Mouse (Mus musculus): ENCODE results near the gene Mindy2. TPM values are rescaled to one million over a fixed set of nuclear protein-coding genes. Genes with fewer than 3 reads are reported as not detected.

Gene Mindy2
- total and polyA plus RNA-seq, 2 experiments from 2014 or later: 19.9 to 44.1 TPM

GRCm38 (mm10) chr9:70590775-70591174, 66.2 kb downstream of the Mindy2 start:
- DNase-seq (ENCODE audit: low spot score) (no peak), ATAC-seq (ENCODE audit: low FRiP score) (no peak)
- Histone ChIP-seq H3K4me3 (ENCODE audit: low read depth, low read length) (no peak overlapping the region), H3K9me3 (ENCODE audit: low read length) (no peaks in the 10 kb centered on the region), H3K27me3 (ENCODE audit: insufficient read depth, low read length) (no peaks in the 10 kb centered on the region), H3K27ac (ENCODE audit: low read depth, low read length) (no peak overlapping the region), H3K4me2 (ENCODE audit: low read depth, low read length, poor library complexity, severe bottlenecking) (no peak overlapping the region), H3K9ac (replicated peaks; ENCODE audit: low read length, poor library complexity, severe bottlenecking) (no peak overlapping the region), H3K4me1 (ENCODE audit: insufficient read depth, low read length) (no peaks in the 10 kb centered on the region), H3K36me3 (ENCODE audit: insufficient read depth, low read length) (peaks cover 67% of the 10 kb centered on the region)
- no peak for TF ChIP-seq CTCF (IDR thresholded peaks at IDR 0.05)
- WGBS: 93% methylated on average over 4 of the region's 4 CpGs

- Histone ChIP-seq H3K9ac (replicated peaks; ENCODE audit: low read length, poor library complexity, severe bottlenecking) (no peak overlapping the region), H3K9me3 (ENCODE audit: low read length) (no peaks in the 10 kb centered on the region), H3K36me3 (ENCODE audit: insufficient read depth, low read length) (peaks cover 64% of the 10 kb centered on the region), H3K4me3 (ENCODE audit: low read depth, low read length) (no peak overlapping the region), H3K27ac (ENCODE audit: low read depth, low read length) (no peak overlapping the region), H3K27me3 (ENCODE audit: insufficient read depth, low read length) (no peaks in the 10 kb centered on the region), H3K4me1 (ENCODE audit: insufficient read depth, low read length) (no peaks in the 10 kb centered on the region), H3K4me2 (ENCODE audit: low read depth, low read length, poor library complexity, severe bottlenecking) (no peak overlapping the region)
- DNase-seq (ENCODE audit: low spot score) (no peak), ATAC-seq (ENCODE audit: low FRiP score) (no peak)
- WGBS: 98% methylated on average over 5 of the region's 5 CpGs
- TF ChIP-seq CTCF (IDR thresholded peaks at IDR 0.05): no peak
These were observed 69.8 kb downstream of the Mindy2 start for GRCm38 (mm10) chr9:70587171-70587570.

GRCm38 (mm10) chr9:70585172-70585571, 71.8 kb downstream of the Mindy2 start:
- peaks cover 58% of the 10 kb centered on the region for H3K36me3 ChIP-seq (ENCODE audit: insufficient read depth, low read length)
- no peak overlapping the region for H3K9ac ChIP-seq (replicated peaks; ENCODE audit: low read length, poor library complexity, severe bottlenecking)
- H3K27ac ChIP-seq (ENCODE audit: low read depth, low read length): no peak overlapping the region
- TF ChIP-seq CTCF (IDR thresholded peaks at IDR 0.05): no peak
- no peaks in the 10 kb centered on the region for H3K4me1 ChIP-seq (ENCODE audit: insufficient read depth, low read length)
- no peak for ATAC-seq (ENCODE audit: low FRiP score)
- no peaks in the 10 kb centered on the region for H3K9me3 ChIP-seq (ENCODE audit: low read length)
- no peak for DNase-seq (ENCODE audit: low spot score)
- H3K27me3 ChIP-seq (ENCODE audit: insufficient read depth, low read length): no peaks in the 10 kb centered on the region
- no peak overlapping the region for H3K4me3 ChIP-seq (ENCODE audit: low read depth, low read length)
- no peak overlapping the region for H3K4me2 ChIP-seq (ENCODE audit: low read depth, low read length, poor library complexity, severe bottlenecking)
- 94% methylated on average over 5 of the region's 5 CpGs for WGBS

DNA sequence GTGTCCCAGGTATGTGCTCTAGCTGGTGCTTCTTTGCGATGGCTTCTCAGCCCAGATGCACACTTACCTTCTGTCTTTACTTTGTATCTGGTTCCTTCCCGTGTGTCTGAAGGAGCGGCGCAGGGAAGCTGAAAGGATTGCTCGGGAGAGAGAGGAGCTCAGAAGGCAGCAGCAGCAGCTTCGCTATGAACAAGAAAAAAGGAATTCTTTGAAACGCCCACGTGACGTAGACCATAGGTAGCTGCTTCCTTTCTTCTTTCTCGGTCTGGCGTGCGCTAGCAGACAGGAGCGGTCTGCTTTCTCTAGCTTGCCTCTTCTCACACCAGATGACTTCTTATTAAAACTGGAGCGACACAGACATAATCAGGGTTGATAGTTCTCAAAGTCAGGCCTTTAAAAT, 72.3 kb downstream of the Mindy2 start:
- TF ChIP-seq CTCF (IDR thresholded peaks at IDR 0.05): no peak

DNA sequence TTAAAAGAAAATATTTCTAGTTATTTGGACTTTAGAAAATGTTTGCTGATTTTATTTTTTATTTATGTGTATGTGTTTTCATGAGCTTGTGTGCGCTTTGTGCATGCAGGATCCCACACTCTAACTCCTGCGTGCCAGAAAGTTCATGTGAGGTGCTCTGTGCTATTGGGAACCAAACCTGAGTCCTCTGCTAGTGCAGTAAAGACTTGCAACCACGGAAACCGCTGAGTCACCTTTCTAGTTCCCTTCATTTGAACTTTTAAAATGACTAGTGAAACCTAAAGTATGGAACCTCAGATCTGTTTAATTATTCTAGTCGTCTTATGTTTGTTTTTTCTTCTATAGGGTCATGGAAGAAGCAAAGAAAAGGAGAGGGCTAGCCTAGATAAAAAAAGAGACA, 76.0 kb downstream of the Mindy2 start:
- H3K4me1 ChIP-seq (ENCODE audit: insufficient read depth, low read length): no peaks in the 10 kb centered on the region
- 93% methylated on average over 5 of the region's 5 CpGs for WGBS
- H3K9me3 ChIP-seq (ENCODE audit: low read length): no peaks in the 10 kb centered on the region
- peaks cover 32% of the 10 kb centered on the region; the same call in 1 of the 2 replicates for H3K36me3 ChIP-seq (ENCODE audit: insufficient read depth, low read length)
- H3K4me2 ChIP-seq (ENCODE audit: low read depth, low read length, poor library complexity, severe bottlenecking): no peak overlapping the region
- H3K27ac ChIP-seq (ENCODE audit: low read depth, low read length): no peak overlapping the region
- no peaks in the 10 kb centered on the region for H3K27me3 ChIP-seq (ENCODE audit: insufficient read depth, low read length)
- no peak overlapping the region for H3K4me3 ChIP-seq (ENCODE audit: low read depth, low read length)
- TF ChIP-seq CTCF (IDR thresholded peaks at IDR 0.05): no peak
- ATAC-seq (ENCODE audit: low FRiP score) (no peak), DNase-seq (ENCODE audit: low spot score) (no peak)
- no peak overlapping the region for H3K9ac ChIP-seq (replicated peaks; ENCODE audit: low read length, poor library complexity, severe bottlenecking)

More for the DNA sequence above, 72.3 kb downstream of the Mindy2 start:
- WGBS: 87% methylated on average over 14 of the region's 14 CpGs
- H3K36me3 ChIP-seq (ENCODE audit: insufficient read depth, low read length): peaks cover 61% of the 10 kb centered on the region
- H3K4me2 ChIP-seq (ENCODE audit: low read depth, low read length, poor library complexity, severe bottlenecking): no peak overlapping the region
- no peaks in the 10 kb centered on the region for H3K27me3 ChIP-seq (ENCODE audit: insufficient read depth, low read length)
- ATAC-seq (ENCODE audit: low FRiP score) (no peak), DNase-seq (ENCODE audit: low spot score) (no peak)
- H3K9me3 ChIP-seq (ENCODE audit: low read length): no peaks in the 10 kb centered on the region
- no peak overlapping the region for H3K27ac ChIP-seq (ENCODE audit: low read depth, low read length)
- H3K4me1 ChIP-seq (ENCODE audit: insufficient read depth, low read length): no peaks in the 10 kb centered on the region
- H3K9ac ChIP-seq (replicated peaks; ENCODE audit: low read length, poor library complexity, severe bottlenecking): no peak overlapping the region
- H3K4me3 ChIP-seq (ENCODE audit: low read depth, low read length): no peak overlapping the region

DNA sequence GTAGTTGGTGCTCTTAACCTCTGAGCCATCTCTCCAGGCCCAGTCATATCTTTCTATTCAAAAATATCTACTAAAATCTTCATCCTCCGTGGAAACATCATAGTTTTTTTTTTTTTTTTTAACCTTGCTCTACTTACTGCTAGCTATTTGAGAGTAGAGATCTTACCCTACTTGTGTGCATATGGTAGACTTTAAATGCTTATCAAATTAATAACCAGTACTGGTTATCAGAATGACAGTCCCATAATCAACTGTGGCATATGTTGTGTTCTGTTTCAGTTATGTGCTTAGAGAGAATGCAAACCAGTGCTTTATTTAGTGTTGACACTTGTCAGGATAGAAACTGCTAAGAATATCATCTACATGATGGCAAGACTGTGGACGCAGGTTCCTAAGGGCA, 78.9 kb downstream of the Mindy2 start:
- no peak overlapping the region for H3K4me2 ChIP-seq (ENCODE audit: low read depth, low read length, poor library complexity, severe bottlenecking)
- H3K4me1 ChIP-seq (ENCODE audit: insufficient read depth, low read length): no peaks in the 10 kb centered on the region
- 98% methylated on average over 2 of the region's 2 CpGs for WGBS
- H3K9ac ChIP-seq (replicated peaks; ENCODE audit: low read length, poor library complexity, severe bottlenecking): no peak overlapping the region
- no peak for ATAC-seq (ENCODE audit: low FRiP score)
- no peak overlapping the region for H3K4me3 ChIP-seq (ENCODE audit: low read depth, low read length)
- H3K9me3 ChIP-seq (ENCODE audit: low read length): no peaks in the 10 kb centered on the region
- no peak overlapping the region for H3K27ac ChIP-seq (ENCODE audit: low read depth, low read length)
- no peaks in the 10 kb centered on the region for H3K27me3 ChIP-seq (ENCODE audit: insufficient read depth, low read length)
- TF ChIP-seq CTCF (IDR thresholded peaks at IDR 0.05): no peak
- peaks cover 33% of the 10 kb centered on the region for H3K36me3 ChIP-seq (ENCODE audit: insufficient read depth, low read length)
- DNase-seq (ENCODE audit: low spot score): no peak
